Mouse (Mus musculus): ENCODE measurements around the gene Zbtb37. TPM values are rescaled to one million over a fixed set of nuclear protein-coding genes. Genes with fewer than 3 reads are reported as not detected.
"Not testable (repeated sequence)": the region's sequence is repeated elsewhere in the genome, so short reads cannot be mapped to it uniquely, and the experiment has no call there.

The Zbtb37 gene
- total and polyA plus RNA-seq, 2 experiments, result 0.33 to 4.4 TPM

- DNase-seq (ENCODE audit: extremely low read depth, low read depth, low spot score), result no peak
- Histone ChIP-seq H3K9ac (ENCODE audit: low read depth, low read length) (no peak overlapping the region), H3K27ac (replicated peaks; ENCODE audit: insufficient read depth, low read depth, low read length) (no peak overlapping the region), H3K4me3 (ENCODE audit: insufficient read depth, low read depth, low read length) (no peak overlapping the region), H3K4me1 (ENCODE audit: control insufficient read depth, insufficient read depth, low read length) (peaks cover 11% of the 10 kb centered on the region; the same call in 1 of the 2 replicates), H3K27me3 (ENCODE audit: control insufficient read depth, insufficient read depth, low read length) (no peaks in the 10 kb centered on the region), H3K79me2 (ENCODE audit: control insufficient read depth, insufficient read depth, low read length) (0 out of 2 replicates have a peak, but pooled peaks cover 2% of the 10 kb centered on the region), H3K36me3 (ENCODE audit: control insufficient read depth, insufficient read depth, low read length) (peaks cover 13% of the 10 kb centered on the region)
- TF ChIP-seq POLR2A (IDR thresholded peaks at IDR 0.05; ENCODE audit: extremely low read depth, insufficient read depth, low read length) (no peak), CTCF (IDR thresholded peaks at IDR 0.05; ENCODE audit: low read depth, low read length) (no peak)
- 95% methylated on average over 9 of the region's 9 CpGs for WGBS
Measured at GRCm38 (mm10) chr1:161031881-161032280, 2.8 kb downstream of the Zbtb37 start.

- 94% methylated on average over 3 of the region's 3 CpGs for WGBS
- no peaks in the 10 kb centered on the region; the same call in 1 of the 2 replicates for H3K36me3 ChIP-seq (ENCODE audit: control insufficient read depth, insufficient read depth, low read length)
- no peaks in the 10 kb centered on the region for H3K27me3 ChIP-seq (ENCODE audit: control insufficient read depth, insufficient read depth, low read length)
- DNase-seq (ENCODE audit: extremely low read depth, low read depth, low spot score), result no peak
- H3K4me1 ChIP-seq (ENCODE audit: control insufficient read depth, insufficient read depth, low read length), result no peaks in the 10 kb centered on the region; the same call in 1 of the 2 replicates
- no peak overlapping the region for H3K9ac ChIP-seq (ENCODE audit: low read depth, low read length)
- no peak overlapping the region for H3K4me3 ChIP-seq (ENCODE audit: insufficient read depth, low read depth, low read length)
- H3K79me2 ChIP-seq (ENCODE audit: control insufficient read depth, insufficient read depth, low read length), result 0 out of 2 replicates have a peak, but pooled peaks cover 2% of the 10 kb centered on the region
- TF ChIP-seq POLR2A (IDR thresholded peaks at IDR 0.05; ENCODE audit: extremely low read depth, insufficient read depth, low read length) (no peak), CTCF (IDR thresholded peaks at IDR 0.05; ENCODE audit: low read depth, low read length) (no peak)
- no peak overlapping the region for H3K27ac ChIP-seq (replicated peaks; ENCODE audit: insufficient read depth, low read depth, low read length)
Measured at GRCm38 (mm10) chr1:161030058-161030457, 4.6 kb downstream of the Zbtb37 start.

GRCm38 (mm10) chr1:161028427-161028826 lies 6.2 kb downstream of the Zbtb37 start:
- not testable (repeated sequence) for H3K27me3 ChIP-seq (ENCODE audit: control insufficient read depth, insufficient read depth, low read length); H3K9ac ChIP-seq (ENCODE audit: low read depth, low read length); H3K4me1 ChIP-seq (ENCODE audit: control insufficient read depth, insufficient read depth, low read length); H3K36me3 ChIP-seq (ENCODE audit: control insufficient read depth, insufficient read depth, low read length); H3K27ac ChIP-seq (replicated peaks; ENCODE audit: insufficient read depth, low read depth, low read length); DNase-seq (ENCODE audit: extremely low read depth, low read depth, low spot score); H3K79me2 ChIP-seq (ENCODE audit: control insufficient read depth, insufficient read depth, low read length); H3K4me3 ChIP-seq (ENCODE audit: insufficient read depth, low read depth, low read length)
- 90% methylated on average over 1 of the region's 1 CpGs for WGBS

- TF ChIP-seq CTCF (IDR thresholded peaks at IDR 0.05; ENCODE audit: low read depth, low read length), result no peak
- no peak for TF ChIP-seq POLR2A (IDR thresholded peaks at IDR 0.05; ENCODE audit: extremely low read depth, insufficient read depth, low read length)
- Histone ChIP-seq H3K27ac (replicated peaks; ENCODE audit: insufficient read depth, low read depth, low read length) (no peak overlapping the region), H3K36me3 (ENCODE audit: control insufficient read depth, insufficient read depth, low read length) (no peaks in the 10 kb centered on the region; the same call in 1 of the 2 replicates), H3K4me1 (ENCODE audit: control insufficient read depth, insufficient read depth, low read length) (no peaks in the 10 kb centered on the region; the same call in 1 of the 2 replicates), H3K27me3 (ENCODE audit: control insufficient read depth, insufficient read depth, low read length) (no peaks in the 10 kb centered on the region), H3K79me2 (ENCODE audit: control insufficient read depth, insufficient read depth, low read length) (0 out of 2 replicates have a peak, but pooled peaks cover 2% of the 10 kb centered on the region), H3K4me3 (ENCODE audit: insufficient read depth, low read depth, low read length) (no peak overlapping the region), H3K9ac (ENCODE audit: low read depth, low read length) (no peak overlapping the region)
- 92% methylated on average over 2 of the region's 2 CpGs for WGBS
- DNase-seq (ENCODE audit: extremely low read depth, low read depth, low spot score), result no peak
Measured at GRCm38 (mm10) chr1:161027196-161027595, 7.5 kb downstream of the Zbtb37 start.

GRCm38 (mm10) chr1:161025410-161026210 lies 9.0 kb downstream of the Zbtb37 start:
- WGBS, result 89% methylated on average over 5 of the region's 5 CpGs
- DNase-seq (ENCODE audit: extremely low read depth, low read depth, low spot score), result no peak

GRCm38 (mm10) chr1:161020051-161020450 lies 14.6 kb downstream of the Zbtb37 start:
- no peaks in the 10 kb centered on the region for H3K4me1 ChIP-seq (ENCODE audit: control insufficient read depth, insufficient read depth, low read length)
- peaks cover 16% of the 10 kb centered on the region for H3K36me3 ChIP-seq (ENCODE audit: control insufficient read depth, insufficient read depth, low read length)
- 96% methylated on average over 14 of the region's 14 CpGs for WGBS
- TF ChIP-seq POLR2A (IDR thresholded peaks at IDR 0.05; ENCODE audit: extremely low read depth, insufficient read depth, low read length) (no peak), CTCF (IDR thresholded peaks at IDR 0.05; ENCODE audit: low read depth, low read length) (no peak)
- no peak overlapping the region for H3K27ac ChIP-seq (replicated peaks; ENCODE audit: insufficient read depth, low read depth, low read length)
- no peak for DNase-seq (ENCODE audit: extremely low read depth, low read depth, low spot score)
- no peak overlapping the region for H3K4me3 ChIP-seq (ENCODE audit: insufficient read depth, low read depth, low read length)
- H3K79me2 ChIP-seq (ENCODE audit: control insufficient read depth, insufficient read depth, low read length), result no peaks in the 10 kb centered on the region; the same call in 1 of the 2 replicates
- H3K27me3 ChIP-seq (ENCODE audit: control insufficient read depth, insufficient read depth, low read length), result no peaks in the 10 kb centered on the region
- no peak overlapping the region for H3K9ac ChIP-seq (ENCODE audit: low read depth, low read length)

More at GRCm38 (mm10) chr1:161025410-161026210, 9.0 kb downstream of the Zbtb37 start:
- Histone ChIP-seq H3K4me1 (ENCODE audit: control insufficient read depth, insufficient read depth, low read length) (no peaks in the 10 kb centered on the region; the same call in 1 of the 2 replicates), H3K27ac (replicated peaks; ENCODE audit: insufficient read depth, low read depth, low read length) (no peak overlapping the region), H3K36me3 (ENCODE audit: control insufficient read depth, insufficient read depth, low read length) (no peaks in the 10 kb centered on the region; the same call in 1 of the 2 replicates), H3K79me2 (ENCODE audit: control insufficient read depth, insufficient read depth, low read length) (0 out of 2 replicates have a peak, but pooled peaks cover 2% of the 10 kb centered on the region), H3K27me3 (ENCODE audit: control insufficient read depth, insufficient read depth, low read length) (no peaks in the 10 kb centered on the region), H3K9ac (ENCODE audit: low read depth, low read length) (no peak overlapping the region), H3K4me3 (ENCODE audit: insufficient read depth, low read depth, low read length) (no peak overlapping the region)
- TF ChIP-seq POLR2A (IDR thresholded peaks at IDR 0.05; ENCODE audit: extremely low read depth, insufficient read depth, low read length) (no peak), CTCF (IDR thresholded peaks at IDR 0.05; ENCODE audit: low read depth, low read length) (no peak)
